Mouse (Mus musculus): ENCODE data around the gene Alox12e. TPM values are rescaled to one million over a fixed set of nuclear protein-coding genes. Genes with fewer than 3 reads are reported as not detected.
"Not testable (repeated sequence)": the region's sequence is repeated elsewhere in the genome, so short reads cannot be mapped to it uniquely, and the experiment has no call there.

The Alox12e gene
- not detected for polyA plus RNA-seq (2012; fragmentation: generic; extraction: Trizol)

- no peak for TF ChIP-seq MYOG (IDR thresholded peaks at IDR 0.05; ENCODE audit: control insufficient read depth in 1 of 3, insufficient read depth in 1 of 3, insufficient read length in 2 of 3, low read depth in 2 of 3)
- no peak for TF ChIP-seq USF1 (IDR thresholded peaks at IDR 0.05; ENCODE audit: low read depth)
- TF ChIP-seq MYOD1 (IDR thresholded peaks at IDR 0.05; ENCODE audit: control insufficient read depth in 1 of 3, insufficient read length in 2 of 3, low read depth in 2 of 3): no peak
- TF ChIP-seq TCF12 (IDR thresholded peaks at IDR 0.05; ENCODE audit: insufficient read depth, poor library complexity, severe bottlenecking): no peak
- no peak for TF ChIP-seq MAX (IDR thresholded peaks at IDR 0.05; ENCODE audit: low read depth)
- TF ChIP-seq POLR2A (IDR thresholded peaks at IDR 0.05; ENCODE audit: insufficient read length, low read depth): no peak
- no peak for TF ChIP-seq TCF3 (IDR thresholded peaks at IDR 0.05; ENCODE audit: insufficient read length, low read depth)
- TF ChIP-seq CEBPB (IDR thresholded peaks at IDR 0.05; ENCODE audit: insufficient read depth, poor library complexity, severe bottlenecking): no peak
- TF ChIP-seq E2F4 (IDR thresholded peaks at IDR 0.05; ENCODE audit: insufficient read depth): no peak
- no peak for TF ChIP-seq REST (IDR thresholded peaks at IDR 0.05; ENCODE audit: insufficient read depth, insufficient read length)
- no peak for TF ChIP-seq SRF (IDR thresholded peaks at IDR 0.05; ENCODE audit: control insufficient read depth, insufficient read length, low read depth)
- TF ChIP-seq POLR2AphosphoS2 (IDR thresholded peaks at IDR 0.05; ENCODE audit: insufficient read length, low read depth): no peak
- Histone ChIP-seq H3K27me3 (ENCODE audit: control insufficient read depth, insufficient read depth, insufficient read length) (peaks cover 59% of the 10 kb centered on the region), H3K4me2 (ENCODE audit: low read depth) (no peak within 1 kb of the TSS), H3ac (ENCODE audit: control insufficient read depth, insufficient read length) (no peak within 1 kb of the TSS), H3K79me2 (ENCODE audit: control insufficient read depth, insufficient read depth) (no peaks in the 10 kb centered on the region), H3K36me3 (ENCODE audit: control insufficient read depth, insufficient read depth) (no peaks in the 10 kb centered on the region), H3K4me3 (no peak within 1 kb of the TSS)
Observed at GRCm38 (mm10) chr11:70322528-70322927, at the start of gene Alox12e. TSS of gene Alox12e (minus strand) at chr11:70322628.

GRCm38 (mm10) chr11:70368626-70369025 is 46.2 kb upstream of the Alox12e start:
- not testable (repeated sequence) for H3K79me2 ChIP-seq (ENCODE audit: control insufficient read depth, insufficient read depth); H3ac ChIP-seq (ENCODE audit: control insufficient read depth, insufficient read length); H3K4me3 ChIP-seq; H3K36me3 ChIP-seq (ENCODE audit: control insufficient read depth, insufficient read depth); H3K4me2 ChIP-seq (ENCODE audit: low read depth)
- H3K27me3 ChIP-seq (ENCODE audit: control insufficient read depth, insufficient read depth, insufficient read length): peaks cover 14% of the 10 kb centered on the region

GRCm38 (mm10) chr11:70367701-70368100 is 45.3 kb upstream of the Alox12e start:
- not testable (repeated sequence) for H3ac ChIP-seq (ENCODE audit: control insufficient read depth, insufficient read length); H3K4me2 ChIP-seq (ENCODE audit: low read depth); H3K4me3 ChIP-seq; H3K36me3 ChIP-seq (ENCODE audit: control insufficient read depth, insufficient read depth); H3K79me2 ChIP-seq (ENCODE audit: control insufficient read depth, insufficient read depth)
- H3K27me3 ChIP-seq (ENCODE audit: control insufficient read depth, insufficient read depth, insufficient read length): peaks cover 14% of the 10 kb centered on the region

DNA sequence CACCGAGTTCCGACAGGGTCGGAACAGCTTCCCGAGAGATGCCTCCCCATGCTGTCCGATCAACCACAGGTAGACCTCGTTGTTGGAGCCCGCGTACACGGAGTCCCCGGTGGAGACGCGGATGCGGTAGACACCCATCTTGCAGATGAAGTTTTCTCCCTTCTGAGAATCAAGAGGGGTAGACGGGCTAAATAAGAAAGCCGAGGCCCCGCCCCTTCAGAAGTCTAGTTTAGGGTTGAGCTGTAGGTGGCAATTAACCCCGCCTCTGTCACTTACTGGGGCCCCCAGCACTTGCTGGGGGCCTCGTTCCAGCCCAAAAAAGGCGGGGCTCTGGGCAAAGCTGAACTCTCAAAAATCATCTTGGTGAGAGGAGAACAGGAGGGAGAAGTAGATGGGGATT is 29.4 kb upstream of the Alox12e start, which contains the start of gene Alox15:
Gene Alox15, minus strand, starts transcription at position 164 of the 400 bp plus-strand sequence.
- H3K27me3 ChIP-seq (ENCODE audit: control insufficient read depth, insufficient read depth, insufficient read length): peaks cover 73% of the 10 kb centered on the region
- no peak for TF ChIP-seq CEBPB (IDR thresholded peaks at IDR 0.05; ENCODE audit: insufficient read depth, poor library complexity, severe bottlenecking)
- TF ChIP-seq MYOG (IDR thresholded peaks at IDR 0.05; ENCODE audit: control insufficient read depth in 1 of 3, insufficient read depth in 1 of 3, insufficient read length in 2 of 3, low read depth in 2 of 3): no peak
- no peak for TF ChIP-seq USF1 (IDR thresholded peaks at IDR 0.05; ENCODE audit: low read depth)

DNA sequence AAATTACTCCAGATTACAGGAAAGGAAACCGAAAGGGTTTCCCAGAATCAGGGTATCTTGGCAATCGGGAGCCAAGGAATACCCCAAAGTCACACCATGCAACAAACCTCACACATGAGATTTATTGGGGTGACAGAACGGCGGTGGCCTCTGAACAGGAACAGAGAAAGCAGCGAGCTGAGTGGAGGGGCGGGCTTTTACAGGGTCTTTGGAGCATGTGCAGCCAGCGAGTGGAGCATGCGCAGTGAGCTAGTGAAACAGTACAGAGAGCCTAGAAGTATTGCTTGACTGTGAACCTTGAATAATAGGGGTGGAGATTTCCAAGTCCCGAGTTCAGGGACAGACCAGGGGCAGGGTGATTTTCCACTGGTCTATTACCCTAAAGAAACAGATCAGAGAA is 26.2 kb upstream of the Alox12e start:
- H3K27me3 ChIP-seq (ENCODE audit: control insufficient read depth, insufficient read depth, insufficient read length): peaks cover 93% of the 10 kb centered on the region
- no peak overlapping the region for H3ac ChIP-seq (ENCODE audit: control insufficient read depth, insufficient read length)
- TF ChIP-seq TCF3 (IDR thresholded peaks at IDR 0.05; ENCODE audit: insufficient read length, low read depth): no peak
- TF ChIP-seq POLR2AphosphoS2 (IDR thresholded peaks at IDR 0.05; ENCODE audit: insufficient read length, low read depth): no peak
- TF ChIP-seq CEBPB (IDR thresholded peaks at IDR 0.05; ENCODE audit: insufficient read depth, poor library complexity, severe bottlenecking): no peak
- no peak for TF ChIP-seq REST (IDR thresholded peaks at IDR 0.05; ENCODE audit: insufficient read depth, insufficient read length)
- TF ChIP-seq SRF (IDR thresholded peaks at IDR 0.05; ENCODE audit: control insufficient read depth, insufficient read length, low read depth): no peak
- no peak for TF ChIP-seq USF1 (IDR thresholded peaks at IDR 0.05; ENCODE audit: low read depth)
- TF ChIP-seq MYOG (IDR thresholded peaks at IDR 0.05; ENCODE audit: control insufficient read depth in 1 of 3, insufficient read depth in 1 of 3, insufficient read length in 2 of 3, low read depth in 2 of 3): no peak
- no peak for TF ChIP-seq MYOD1 (IDR thresholded peaks at IDR 0.05; ENCODE audit: control insufficient read depth in 1 of 3, insufficient read length in 2 of 3, low read depth in 2 of 3)
- no peak for TF ChIP-seq TCF12 (IDR thresholded peaks at IDR 0.05; ENCODE audit: insufficient read depth, poor library complexity, severe bottlenecking)
- no peak for TF ChIP-seq MAX (IDR thresholded peaks at IDR 0.05; ENCODE audit: low read depth)
- TF ChIP-seq E2F4 (IDR thresholded peaks at IDR 0.05; ENCODE audit: insufficient read depth): no peak
- no peak for TF ChIP-seq POLR2A (IDR thresholded peaks at IDR 0.05; ENCODE audit: insufficient read length, low read depth)
- no peaks in the 10 kb centered on the region for H3K36me3 ChIP-seq (ENCODE audit: control insufficient read depth, insufficient read depth)
- no peak overlapping the region for H3K4me3 ChIP-seq
- no peaks in the 10 kb centered on the region for H3K79me2 ChIP-seq (ENCODE audit: control insufficient read depth, insufficient read depth)
- H3K4me2 ChIP-seq (ENCODE audit: low read depth): no peak overlapping the region

More for the DNA sequence above, 29.4 kb upstream of the Alox12e start, which contains the start of gene Alox15:
- Histone ChIP-seq H3K79me2 (ENCODE audit: control insufficient read depth, insufficient read depth) (no peaks in the 10 kb centered on the region), H3ac (ENCODE audit: control insufficient read depth, insufficient read length) (no peak within 1 kb of the TSS), H3K4me2 (ENCODE audit: low read depth) (no peak within 1 kb of the TSS), H3K4me3 (no peak within 1 kb of the TSS), H3K36me3 (ENCODE audit: control insufficient read depth, insufficient read depth) (no peaks in the 10 kb centered on the region)

DNA sequence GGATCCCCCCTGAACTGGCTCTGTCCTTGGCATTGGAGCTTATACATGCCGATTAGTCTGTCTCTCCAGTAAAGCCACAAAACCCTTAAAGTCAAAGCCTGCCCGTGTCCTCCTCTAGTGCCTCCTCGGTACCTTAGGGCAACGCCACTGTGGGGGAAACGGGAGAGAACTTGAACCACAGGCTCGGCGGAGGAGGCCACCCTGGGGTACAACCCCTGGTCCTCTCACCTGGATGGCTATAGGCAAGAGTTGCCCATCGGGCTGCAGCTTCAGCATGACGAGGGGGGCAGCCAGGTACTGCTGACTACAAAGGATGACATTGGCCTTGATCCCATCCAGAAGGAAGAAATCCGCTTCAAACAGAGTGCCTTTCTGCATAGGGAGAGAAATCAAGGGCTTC is 25.4 kb upstream of the Alox12e start:
- no peak for TF ChIP-seq CEBPB (IDR thresholded peaks at IDR 0.05; ENCODE audit: insufficient read depth, poor library complexity, severe bottlenecking)
- no peak for TF ChIP-seq TCF3 (IDR thresholded peaks at IDR 0.05; ENCODE audit: insufficient read length, low read depth)
- no peak for TF ChIP-seq MAX (IDR thresholded peaks at IDR 0.05; ENCODE audit: low read depth)
- TF ChIP-seq REST (IDR thresholded peaks at IDR 0.05; ENCODE audit: insufficient read depth, insufficient read length): no peak
- TF ChIP-seq POLR2A (IDR thresholded peaks at IDR 0.05; ENCODE audit: insufficient read length, low read depth): no peak
- TF ChIP-seq TCF12 (IDR thresholded peaks at IDR 0.05; ENCODE audit: insufficient read depth, poor library complexity, severe bottlenecking): no peak
- no peak for TF ChIP-seq SRF (IDR thresholded peaks at IDR 0.05; ENCODE audit: control insufficient read depth, insufficient read length, low read depth)
- Histone ChIP-seq H3K27me3 (ENCODE audit: control insufficient read depth, insufficient read depth, insufficient read length) (peaks cover 93% of the 10 kb centered on the region), H3K79me2 (ENCODE audit: control insufficient read depth, insufficient read depth) (no peaks in the 10 kb centered on the region), H3K4me2 (ENCODE audit: low read depth) (no peak overlapping the region), H3ac (ENCODE audit: control insufficient read depth, insufficient read length) (no peak overlapping the region), H3K36me3 (ENCODE audit: control insufficient read depth, insufficient read depth) (no peaks in the 10 kb centered on the region), H3K4me3 (no peak overlapping the region)
